Mouse (Mus musculus) CD4-positive helper T cell, adult 2 months (primary cell): ENCODE results near the gene Hand2.

Source experiments
- DNase-seq: peaks from one replicate; pipeline ENCODE4 v3.0.0-alpha.2; 2012; ENCODE audit warnings: low read depth, missing footprints, low spot score

Hand2 gene

GRCm38 (mm10) chr8:57342386-57343090 lies 21.8 kb downstream of the Hand2 start:
- no peak for DNase-seq

- no peak for DNase-seq
Observed at GRCm38 (mm10) chr8:57343731-57344315, 23.0 kb downstream of the Hand2 start.

GRCm38 (mm10) chr8:57344956-57345870 lies 24.4 kb downstream of the Hand2 start:
- no peak for DNase-seq

GRCm38 (mm10) chr8:57346371-57346770 lies 25.6 kb downstream of the Hand2 start:
- DNase-seq, result no peak

- DNase-seq, result no peak
Observed at GRCm38 (mm10) chr8:57347141-57347540, 26.4 kb downstream of the Hand2 start.

- no peak for DNase-seq
Observed at GRCm38 (mm10) chr8:57348251-57348650, 27.5 kb downstream of the Hand2 start.

GRCm38 (mm10) chr8:57348866-57349520 lies 28.2 kb downstream of the Hand2 start:
- no peak for DNase-seq

- DNase-seq, result no peak
Observed at GRCm38 (mm10) chr8:57351861-57352260, 31.1 kb downstream of the Hand2 start.

GRCm38 (mm10) chr8:57353346-57354305 lies 32.8 kb downstream of the Hand2 start:
- DNase-seq, result peak; percentile 28

GRCm38 (mm10) chr8:57354876-57355275 lies 34.1 kb downstream of the Hand2 start:
- DNase-seq, result no peak

GRCm38 (mm10) chr8:57356529-57357325 lies 35.9 kb downstream of the Hand2 start:
- no peak for DNase-seq

- no peak for DNase-seq
Observed at GRCm38 (mm10) chr8:57360493-57360892, 39.7 kb downstream of the Hand2 start.

GRCm38 (mm10) chr8:57361003-57361805 lies 40.4 kb downstream of the Hand2 start:
- DNase-seq, result no peak

- DNase-seq, result no peak
Observed at GRCm38 (mm10) chr8:57362881-57363280, 42.1 kb downstream of the Hand2 start.

GRCm38 (mm10) chr8:57374044-57374443 lies 53.3 kb downstream of the Hand2 start:
- DNase-seq, result no peak
